Mouse (Mus musculus) c-Kit-positive CD71-positive TER-119-negative erythroid progenitor cells, embryonic 14.5 days (primary cell): ENCODE measurements around the gene Kcnk13.

ENCODE experiments used
- DNase-seq: peaks from one replicate; pipeline ENCODE4 v3.0.0-alpha.2; 2013; ENCODE audit warnings: low read depth

The Kcnk13 gene

DNA sequence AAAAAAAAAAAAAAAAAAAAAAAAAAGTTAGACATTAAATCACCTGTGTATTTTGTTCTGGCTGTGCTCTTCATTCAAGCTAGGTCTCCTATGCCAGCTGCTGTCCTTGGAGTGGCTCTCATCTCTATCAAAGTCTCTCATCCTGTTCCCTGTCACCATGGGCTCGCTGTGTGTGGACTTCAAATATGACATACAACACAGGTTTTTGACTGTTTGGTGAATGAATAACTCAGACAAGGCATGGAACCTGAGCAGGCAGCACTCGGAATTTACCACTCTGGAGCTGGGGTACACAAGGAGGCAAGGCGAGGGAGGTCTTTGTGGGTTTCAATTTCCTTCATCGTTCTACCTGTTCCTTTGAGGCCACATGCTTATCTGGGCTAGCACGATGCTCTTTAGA is 50.8 kb downstream of the Kcnk13 start:
- DNase-seq = no peak

DNA sequence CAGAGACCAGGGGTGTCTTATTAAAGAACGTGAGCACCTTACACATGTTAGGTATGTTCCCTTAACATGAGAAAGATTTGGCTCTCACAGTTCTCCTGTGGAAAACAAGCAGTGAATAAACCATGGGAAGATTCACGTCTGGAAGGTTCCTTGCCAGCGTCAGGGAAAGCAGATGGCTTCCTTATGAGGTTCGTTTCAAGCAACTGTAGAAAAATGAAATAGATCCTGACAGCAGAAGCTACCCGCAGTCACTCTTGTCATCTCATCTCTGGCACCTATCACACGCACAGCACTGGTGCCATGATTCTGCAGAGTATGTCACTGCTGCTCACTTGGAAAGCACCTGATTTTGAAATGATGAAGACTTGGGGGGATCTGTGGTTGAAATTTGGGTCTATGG is 53.4 kb downstream of the Kcnk13 start:
- no peak for DNase-seq

- DNase-seq = no peak
Measured at GRCm38 (mm10) chr12:100022490-100022889, 58.2 kb downstream of the Kcnk13 start.

DNA sequence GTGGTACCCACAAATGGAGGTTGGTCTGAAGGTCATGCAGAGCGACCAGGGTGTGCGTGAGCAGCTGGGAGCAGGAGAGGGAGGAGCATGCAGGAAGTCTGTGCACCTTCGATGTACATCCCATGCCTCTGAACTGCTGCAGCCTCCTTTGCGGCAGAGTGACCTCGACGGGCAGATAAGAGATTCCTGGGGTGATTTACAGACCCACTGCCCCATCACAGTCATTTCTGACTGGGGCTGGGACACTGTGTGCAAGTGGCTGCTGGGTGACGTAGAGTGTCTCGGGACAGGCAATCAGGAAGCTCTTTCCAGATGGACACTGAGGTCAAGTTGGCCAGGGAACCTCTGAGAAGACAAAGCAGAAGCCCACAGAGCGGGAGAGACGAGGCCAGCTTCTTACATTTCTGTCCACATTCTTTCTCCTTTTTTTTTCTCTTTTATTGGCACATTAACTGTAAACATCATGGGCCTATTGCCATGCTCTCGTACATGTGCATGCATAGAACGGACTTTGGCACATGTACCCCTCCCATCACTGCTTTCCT is 59.6 kb downstream of the Kcnk13 start:
- DNase-seq = no peak

DNA sequence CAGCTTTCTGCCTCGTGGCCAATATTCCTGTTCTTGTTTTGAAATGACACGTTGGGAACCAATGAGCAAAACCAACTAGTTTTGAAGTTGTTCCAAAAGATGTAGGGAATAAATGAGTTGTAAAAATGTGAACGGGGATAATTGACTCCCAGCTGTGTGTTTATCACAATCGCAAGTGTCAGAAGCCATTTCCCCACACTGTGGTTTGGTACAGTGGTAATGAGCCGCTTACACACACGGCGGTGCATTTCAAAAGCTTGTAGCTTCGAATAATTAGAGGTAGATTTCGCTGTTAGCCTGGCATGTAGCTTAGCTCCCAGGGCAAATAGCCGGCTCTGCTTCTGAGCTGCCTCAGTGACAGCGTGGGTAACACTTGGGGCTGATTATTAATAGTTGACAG is 61.4 kb downstream of the Kcnk13 start:
- DNase-seq = no peak

DNA sequence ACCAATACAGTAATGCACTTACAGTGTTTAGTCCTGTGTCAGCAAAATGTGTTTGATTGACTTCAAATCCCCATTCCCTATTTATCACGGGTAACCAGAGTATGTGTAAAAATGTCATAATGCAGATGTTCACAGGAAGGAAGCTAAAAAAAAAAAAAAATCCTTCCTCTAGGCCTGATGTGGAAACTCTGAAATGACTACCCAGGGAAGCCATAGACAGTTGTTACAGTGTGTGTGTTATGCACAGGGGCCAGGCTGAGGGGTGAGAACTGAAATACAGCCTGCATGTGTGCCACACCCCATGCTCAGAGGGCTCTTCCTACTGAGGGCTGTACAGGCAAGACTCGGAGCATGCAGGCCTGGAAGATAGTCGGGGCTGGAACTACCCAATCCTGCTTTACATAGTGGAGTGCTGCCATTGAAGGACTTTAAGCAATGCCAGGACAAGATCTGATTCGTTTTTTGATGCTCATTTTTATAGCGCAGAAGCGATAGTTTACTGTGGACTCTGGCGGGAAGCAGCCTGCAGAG is 62.5 kb downstream of the Kcnk13 start:
- DNase-seq = no peak

DNA sequence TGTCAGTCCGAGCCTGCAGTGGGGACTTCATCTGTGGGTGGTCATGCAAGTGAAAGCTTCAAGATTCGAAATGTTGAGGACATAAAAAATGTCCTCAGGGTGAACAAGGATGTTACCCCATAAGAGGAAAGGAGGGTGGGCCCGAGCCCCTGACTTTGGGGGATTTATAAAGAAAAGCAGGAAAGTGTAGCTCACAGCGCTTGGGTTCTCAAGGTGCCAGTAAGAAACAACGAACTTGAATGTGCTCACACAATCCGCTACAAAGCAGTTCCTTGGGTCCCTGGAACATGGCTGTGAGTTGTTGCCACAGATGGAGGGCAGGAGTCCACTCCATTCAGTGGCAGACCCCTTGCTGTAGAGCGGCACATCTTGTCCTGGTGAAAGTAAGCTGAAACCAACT is 63.0 kb downstream of the Kcnk13 start:
- DNase-seq = no peak

GRCm38 (mm10) chr12:100031681-100032080 is 67.4 kb downstream of the Kcnk13 start:
- no peak for DNase-seq

GRCm38 (mm10) chr12:100032521-100032920 is 68.2 kb downstream of the Kcnk13 start:
- DNase-seq = no peak

DNA sequence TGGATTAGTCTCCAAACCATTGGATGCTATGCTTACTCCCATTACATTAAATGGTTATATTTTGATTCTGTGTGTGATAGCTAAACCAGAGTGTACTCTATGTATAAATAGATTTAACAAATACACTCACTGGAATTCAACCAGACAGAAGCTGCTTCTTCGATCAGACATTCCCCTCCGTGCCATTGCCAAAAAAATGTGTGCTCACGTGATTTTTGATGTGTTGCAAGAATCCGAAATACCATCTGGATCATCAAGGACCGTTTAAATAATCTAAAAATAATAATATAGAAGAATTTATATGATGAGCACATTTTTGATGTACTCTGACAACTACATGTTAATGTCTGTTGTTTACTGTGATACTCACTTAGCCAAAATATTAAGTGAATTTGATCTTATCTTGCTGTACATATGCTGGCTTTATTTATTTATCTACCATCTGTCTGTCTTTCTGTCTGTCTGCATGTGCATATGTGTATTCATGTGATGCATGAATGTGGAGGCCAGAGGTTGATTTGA is 74.5 kb downstream of the Kcnk13 start:
- no peak for DNase-seq

DNA sequence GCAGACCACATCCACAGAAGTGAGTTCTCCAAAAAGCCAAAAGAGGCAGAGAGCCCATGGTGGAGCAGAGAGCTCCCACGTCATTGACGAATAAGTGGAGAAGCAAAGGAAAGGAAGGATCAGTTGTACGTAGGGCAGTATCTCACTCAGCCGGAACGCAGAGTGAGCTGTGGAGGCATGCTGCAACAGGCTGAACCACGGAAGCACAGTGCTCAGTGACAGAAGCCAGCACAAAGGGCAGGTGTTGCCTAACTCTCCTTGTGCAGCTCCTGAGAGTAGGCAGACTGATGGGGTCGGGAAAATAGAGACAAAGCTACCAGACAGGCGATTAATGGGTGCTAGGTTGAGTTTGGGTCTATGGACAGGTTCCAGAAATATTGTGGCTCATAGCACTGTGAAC is 77.8 kb downstream of the Kcnk13 start:
- DNase-seq = no peak

GRCm38 (mm10) chr12:100044704-100045103 is 80.4 kb downstream of the Kcnk13 start:
- DNase-seq = no peak

- no peak for DNase-seq
Measured at GRCm38 (mm10) chr12:100050552-100050951, 86.3 kb downstream of the Kcnk13 start.

GRCm38 (mm10) chr12:100053617-100054016 is 89.3 kb downstream of the Kcnk13 start:
- no peak for DNase-seq

GRCm38 (mm10) chr12:100061071-100061470 is 96.8 kb downstream of the Kcnk13 start:
- DNase-seq = no peak

DNA sequence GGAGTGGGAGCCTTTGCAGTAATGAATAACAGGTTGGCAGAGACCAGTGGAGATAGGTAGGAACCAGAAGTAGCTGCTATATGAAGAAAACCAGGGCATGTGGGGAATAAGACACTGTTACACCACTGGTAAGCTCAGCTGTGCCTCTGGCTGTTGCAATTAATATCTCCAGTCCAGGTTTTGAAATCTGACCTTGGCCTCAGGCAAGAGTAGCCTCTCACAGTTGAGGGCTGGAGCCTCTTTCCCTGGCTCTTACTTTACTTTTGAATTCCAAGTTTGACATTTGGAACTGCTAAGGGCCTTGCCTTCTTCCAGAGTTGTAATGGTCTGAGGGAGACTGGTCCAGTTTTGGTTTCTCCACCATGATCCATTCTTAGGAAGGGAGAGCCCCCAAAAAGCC is 97.5 kb downstream of the Kcnk13 start:
- DNase-seq = no peak

- no peak for DNase-seq
Measured at GRCm38 (mm10) chr12:100062584-100062983, 98.3 kb downstream of the Kcnk13 start.

DNA sequence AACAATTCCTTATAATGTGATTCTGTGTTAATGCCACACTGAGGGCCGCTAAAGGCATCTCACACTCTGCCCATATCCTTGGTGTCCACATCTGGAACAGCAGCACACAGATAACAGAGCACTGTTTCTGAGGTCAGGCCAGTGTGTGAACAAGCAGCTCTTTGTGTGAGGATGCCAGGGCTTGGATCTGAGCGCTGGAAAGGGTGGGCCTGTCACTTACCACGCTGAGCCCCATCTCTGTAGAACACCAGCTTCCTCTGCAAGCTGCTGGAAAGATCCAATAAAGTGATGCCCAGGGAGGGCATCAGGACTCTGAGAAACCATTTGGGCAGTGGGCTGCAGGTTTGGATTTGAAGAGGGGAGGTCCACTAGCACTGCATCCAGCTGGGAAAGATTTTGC is 100.8 kb downstream of the Kcnk13 start:
- DNase-seq = no peak

GRCm38 (mm10) chr12:100067477-100067876 is 103.2 kb downstream of the Kcnk13 start:
- no peak for DNase-seq

- DNase-seq = no peak
Measured at GRCm38 (mm10) chr12:100073201-100073672, 108.9 kb downstream of the Kcnk13 start.

DNA sequence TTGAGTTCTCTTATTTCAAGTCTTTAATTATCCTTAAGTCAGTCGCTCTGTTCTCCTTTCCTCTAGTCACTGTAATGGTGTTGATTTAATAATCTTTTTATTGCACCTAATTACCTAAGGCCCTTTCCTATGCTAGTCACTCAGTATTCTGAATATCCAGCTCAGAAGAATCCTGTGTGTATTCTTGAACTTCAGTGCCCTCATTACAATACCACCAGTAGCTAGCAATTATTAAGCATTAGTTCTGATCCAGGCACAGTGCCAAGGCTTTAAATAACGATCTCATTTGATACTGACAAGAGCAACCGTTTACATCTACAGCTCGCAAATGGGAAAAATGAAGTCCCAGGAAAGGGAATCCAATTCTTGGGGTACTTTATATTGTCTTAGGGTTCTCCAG is 111.4 kb downstream of the Kcnk13 start:
- no peak for DNase-seq

GRCm38 (mm10) chr12:100079636-100080286 is 115.5 kb downstream of the Kcnk13 start:
- DNase-seq = no peak

DNA sequence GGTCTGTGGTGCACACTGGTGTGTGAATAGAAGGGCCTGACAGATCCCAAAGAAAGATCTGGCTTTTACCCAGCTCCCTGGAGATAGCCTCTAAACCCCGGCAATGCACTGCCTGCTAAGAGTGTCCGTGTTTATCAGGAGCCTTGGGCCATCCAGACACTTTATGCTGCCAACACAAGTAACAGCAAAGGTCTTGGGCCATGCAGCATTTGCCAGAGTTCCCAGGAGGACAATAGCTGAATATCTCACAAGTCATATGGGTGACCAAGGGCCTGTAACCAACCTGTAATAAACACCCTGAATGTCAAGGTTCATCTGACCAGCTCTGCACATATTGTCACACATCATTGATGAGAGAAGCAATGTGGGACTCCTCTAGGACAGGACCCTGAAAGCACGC is 123.7 kb downstream of the Kcnk13 start:
- DNase-seq = no peak

GRCm38 (mm10) chr12:100089265-100089664 is 125.0 kb downstream of the Kcnk13 start:
- DNase-seq = no peak
